Mouse (Mus musculus): ENCODE data around the gene Luc7l.

The Luc7l gene

GRCm38 (mm10) chr17:26252539-26253251 is at the start of gene Luc7l:
TSS of gene Luc7l (plus strand) at chr17:26252896.
- peak; percentile 88 for DNase-seq (ENCODE audit: low read depth, low spot score)

- DNase-seq (ENCODE audit: low read depth, low spot score), result no peak
Observed at GRCm38 (mm10) chr17:26203321-26203811, 49.3 kb upstream of the Luc7l start.

GRCm38 (mm10) chr17:26204766-26205165 is 47.9 kb upstream of the Luc7l start:
- DNase-seq (ENCODE audit: low read depth, low spot score), result no peak

- DNase-seq (ENCODE audit: low read depth, low spot score), result no peak
Observed at GRCm38 (mm10) chr17:26206392-26206791, 46.3 kb upstream of the Luc7l start.

GRCm38 (mm10) chr17:26207686-26208085 is 45.0 kb upstream of the Luc7l start, which contains the start of gene Arhgdig:
TSS of gene Arhgdig (minus strand) at chr17:26207786.
- no peak for DNase-seq (ENCODE audit: low read depth, low spot score)

- DNase-seq (ENCODE audit: low read depth, low spot score), result no peak
Observed at GRCm38 (mm10) chr17:26212241-26212640, 40.5 kb upstream of the Luc7l start.

GRCm38 (mm10) chr17:26212681-26213080 is 40.0 kb upstream of the Luc7l start:
- no peak for DNase-seq (ENCODE audit: low read depth, low spot score)

GRCm38 (mm10) chr17:26221508-26221907 is 31.2 kb upstream of the Luc7l start:
- DNase-seq (ENCODE audit: low read depth, low spot score), result no peak

- DNase-seq (ENCODE audit: low read depth, low spot score), result no peak
Observed at GRCm38 (mm10) chr17:26225150-26225549, 27.5 kb upstream of the Luc7l start.

- DNase-seq (ENCODE audit: low read depth, low spot score), result no peak
Observed at GRCm38 (mm10) chr17:26229776-26230175, 22.9 kb upstream of the Luc7l start.

GRCm38 (mm10) chr17:26231156-26231555 is 21.5 kb upstream of the Luc7l start:
- DNase-seq (ENCODE audit: low read depth, low spot score), result no peak

GRCm38 (mm10) chr17:26232863-26233262 is 19.8 kb upstream of the Luc7l start:
- DNase-seq (ENCODE audit: low read depth, low spot score), result no peak

GRCm38 (mm10) chr17:26234386-26234785 is 18.3 kb upstream of the Luc7l start:
- DNase-seq (ENCODE audit: low read depth, low spot score), result no peak

- DNase-seq (ENCODE audit: low read depth, low spot score), result no peak
Observed at GRCm38 (mm10) chr17:26235077-26235815, 17.4 kb upstream of the Luc7l start.

GRCm38 (mm10) chr17:26237667-26238066 is 15.0 kb upstream of the Luc7l start:
- no peak for DNase-seq (ENCODE audit: low read depth, low spot score)

- no peak for DNase-seq (ENCODE audit: low read depth, low spot score)
Observed at GRCm38 (mm10) chr17:26239551-26239950, 13.1 kb upstream of the Luc7l start.

- DNase-seq (ENCODE audit: low read depth, low spot score), result no peak
Observed at GRCm38 (mm10) chr17:26240120-26240790, 12.4 kb upstream of the Luc7l start.

- no peak for DNase-seq (ENCODE audit: low read depth, low spot score)
Observed at GRCm38 (mm10) chr17:26240990-26241389, 11.7 kb upstream of the Luc7l start.

- no peak for DNase-seq (ENCODE audit: low read depth, low spot score)
Observed at GRCm38 (mm10) chr17:26243471-26244100, 9.1 kb upstream of the Luc7l start.

GRCm38 (mm10) chr17:26244101-26244841 is 8.4 kb upstream of the Luc7l start, which contains the start of gene Fam234a:
TSS of gene Fam234a (minus strand) at chr17:26244242.
- DNase-seq (ENCODE audit: low read depth, low spot score), result peak; percentile 93

Data from embryo, embryonic 11.5 days (tissue).